Mouse (Mus musculus) stomach, postnatal 0 days (tissue): ENCODE data around the gene Clec2l. TPM values are rescaled to one million over a fixed set of nuclear protein-coding genes. Genes with fewer than 3 reads are reported as not detected.

ENCODE experiments used
- ATAC-seq: fragments of 200-750 bp; cut with Nextera tagmentation; 2 replicates; pipeline ENCODE4 v1.8.0; 2017; ENCODE audit not compliant: low FRiP score, low TSS enrichment
- DNase-seq: peaks from one replicate; pipeline ENCODE4 v3.0.0-alpha.2; 2016; ENCODE audit warnings: low spot score
- H3K27ac ChIP-seq: fragments of 300-500 bp; sonication (generic); replicated peaks from 2 replicates; pipeline ENCODE4 v1.5.1; 2014; ENCODE audit warnings: mild to moderate bottlenecking, control low read depth
- H3K27me3 ChIP-seq: fragments of 300-500 bp; sonication (generic); 2 replicates; pipeline ENCODE4 v1.6.1; 2014; ENCODE audit warnings: low read length; ENCODE audit not compliant: control insufficient read depth, insufficient read depth
- H3K36me3 ChIP-seq: fragments of 300-500 bp; sonication (generic); 2 replicates; pipeline ENCODE4 v1.6.1; 2014; ENCODE audit warnings: low read length, mixed read lengths; ENCODE audit not compliant: control insufficient read depth, insufficient read depth
- H3K4me1 ChIP-seq: fragments of 300-500 bp; sonication (generic); replicated peaks from 2 replicates; pipeline ENCODE4 v1.6.1; 2014; ENCODE audit warnings: antibody characterized with exemption; ENCODE audit not compliant: control insufficient read depth, insufficient read depth
- H3K4me2 ChIP-seq: fragments of 300-500 bp; sonication (generic); replicated peaks from 2 replicates; pipeline ENCODE4 v1.6.1; 2014; ENCODE audit warnings: low read depth, mild to moderate bottlenecking, control low read depth, moderate library complexity
- H3K4me3 ChIP-seq: fragments of 300-500 bp; sonication (generic); 2 replicates; pipeline ENCODE4 v1.5.1; 2014; ENCODE audit warnings: low read depth, low read length, control low read depth
- H3K9ac ChIP-seq: fragments of 300-500 bp; sonication (generic); 2 replicates; pipeline ENCODE4 v1.6.1; 2014; ENCODE audit warnings: mild to moderate bottlenecking, low read length, control low read depth, mixed read lengths
- H3K9me3 ChIP-seq: fragments of 300-500 bp; sonication (generic); 2 replicates; pipeline ENCODE4 v1.6.1; 2016; ENCODE audit warnings: low read length; ENCODE audit not compliant: control insufficient read depth
- CTCF ChIP-seq: IDR thresholded peaks from 2 replicates; pipeline ENCODE4 v1.5.1; 2016; ENCODE audit warnings: antibody characterized with exemption, low read depth, mild to moderate bottlenecking, moderate library complexity
- EP300 ChIP-seq: optimal IDR thresholded peaks from 2 replicates; pipeline ENCODE3; 2016; ENCODE audit warnings: antibody characterized with exemption
- WGBS: fragments of 180-500 bp; shearing (Covaris S2); extraction: QIAGEN DNeasy Blood & Tissue Kit; methylation state at CpG from one replicate; pipeline ENCODE4 v1.1.7; 2014; 5-methylcytosine and 5-hydroxymethylcytosine counted together
- polyA plus RNA-seq: library from polyadenylated mRNA; unstranded; fragments of >200 nt; fragmentation: Nextera tagmentation; extraction: Ambion mirVana; gene quantifications from 2 replicates; pipeline ENCODE4 v1.2.1, GENCODE M21; 2015

The Clec2l gene
- polyA plus RNA-seq, 1 experiment from 2014 or later: 0.55 TPM

GRCm38 (mm10) chr6:38640401-38640800, 22.5 kb upstream of the Clec2l start:
- H3K9me3 ChIP-seq: no peaks in the 10 kb centered on the region
- H3K9ac ChIP-seq: no peak overlapping the region
- H3K36me3 ChIP-seq: no peaks in the 10 kb centered on the region
- no peak overlapping the region for H3K4me2 ChIP-seq
- H3K27me3 ChIP-seq: peaks cover 6% of the 10 kb centered on the region
- DNase-seq (no peak), ATAC-seq (no peak)
- WGBS: 48% methylated on average over 11 of the region's 11 CpGs
- H3K4me3 ChIP-seq: no peak overlapping the region
- H3K27ac ChIP-seq: no peak overlapping the region
- no peak for TF ChIP-seq CTCF
- TF ChIP-seq EP300: no peak
- H3K4me1 ChIP-seq: no peaks in the 10 kb centered on the region

- H3K4me1 ChIP-seq: no peaks in the 10 kb centered on the region
- no peak for DNase-seq
- H3K27me3 ChIP-seq: peaks cover 2% of the 10 kb centered on the region; the same call in 1 of the 2 replicates
- no peak overlapping the region for H3K9ac ChIP-seq
- no peak overlapping the region for H3K27ac ChIP-seq
- WGBS: 74% methylated on average over 5 of the region's 5 CpGs
- TF ChIP-seq EP300 (no peak), CTCF (no peak)
- no peak overlapping the region for H3K4me3 ChIP-seq
- H3K9me3 ChIP-seq: no peaks in the 10 kb centered on the region
- H3K36me3 ChIP-seq: no peaks in the 10 kb centered on the region
- no peak overlapping the region for H3K4me2 ChIP-seq
- ATAC-seq: no peak
Measured at GRCm38 (mm10) chr6:38641228-38641627, 21.6 kb upstream of the Clec2l start.

- H3K4me2 ChIP-seq: no peak overlapping the region
- no peaks in the 10 kb centered on the region; the same call in 1 of the 2 replicates for H3K27me3 ChIP-seq
- H3K4me1 ChIP-seq: no peaks in the 10 kb centered on the region
- H3K27ac ChIP-seq: no peak overlapping the region
- TF ChIP-seq CTCF (peak; percentile 53), EP300 (no peak)
- DNase-seq (no peak), ATAC-seq (no peak)
- H3K9ac ChIP-seq: no peak overlapping the region
- no peak overlapping the region for H3K4me3 ChIP-seq
- H3K36me3 ChIP-seq: no peaks in the 10 kb centered on the region
- 51% methylated on average over 5 of the region's 5 CpGs for WGBS
- H3K9me3 ChIP-seq: no peaks in the 10 kb centered on the region
Measured at GRCm38 (mm10) chr6:38641645-38642044, 21.2 kb upstream of the Clec2l start.

GRCm38 (mm10) chr6:38642593-38642992, 20.3 kb upstream of the Clec2l start:
- Histone ChIP-seq H3K9me3 (no peaks in the 10 kb centered on the region), H3K36me3 (no peaks in the 10 kb centered on the region), H3K4me3 (no peak overlapping the region), H3K27ac (no peak overlapping the region), H3K27me3 (no peaks in the 10 kb centered on the region; the same call in 1 of the 2 replicates), H3K4me1 (no peaks in the 10 kb centered on the region), H3K4me2 (no peak overlapping the region), H3K9ac (no peak overlapping the region)
- DNase-seq: no peak
- ATAC-seq: peak; percentile 64
- TF ChIP-seq EP300 (no peak), CTCF (no peak)
- 41% methylated on average over 5 of the region's 5 CpGs for WGBS

GRCm38 (mm10) chr6:38643039-38643438, 19.8 kb upstream of the Clec2l start:
- Histone ChIP-seq H3K27ac (no peak overlapping the region), H3K27me3 (no peaks in the 10 kb centered on the region; the same call in 1 of the 2 replicates), H3K9ac (no peak overlapping the region), H3K4me2 (no peak overlapping the region), H3K4me3 (no peak overlapping the region), H3K36me3 (no peaks in the 10 kb centered on the region), H3K4me1 (no peaks in the 10 kb centered on the region), H3K9me3 (no peaks in the 10 kb centered on the region)
- WGBS: 70% methylated on average over 3 of the region's 3 CpGs
- TF ChIP-seq CTCF (no peak), EP300 (no peak)
- DNase-seq (no peak), ATAC-seq (no peak)

- Histone ChIP-seq H3K27ac (no peak overlapping the region), H3K4me2 (no peak overlapping the region), H3K4me1 (no peaks in the 10 kb centered on the region), H3K9me3 (no peaks in the 10 kb centered on the region), H3K9ac (no peak overlapping the region), H3K36me3 (no peaks in the 10 kb centered on the region), H3K27me3 (no peaks in the 10 kb centered on the region), H3K4me3 (no peak overlapping the region)
- TF ChIP-seq CTCF: peak; percentile 44
- TF ChIP-seq EP300: no peak
- ATAC-seq (no peak), DNase-seq (no peak)
- 70% methylated on average over 3 of the region's 3 CpGs for WGBS
Measured at GRCm38 (mm10) chr6:38649545-38649944, 13.3 kb upstream of the Clec2l start.
